Comparison of ENCODE assay signal across 12 mouse cellular contexts in the genomic region with DNA sequence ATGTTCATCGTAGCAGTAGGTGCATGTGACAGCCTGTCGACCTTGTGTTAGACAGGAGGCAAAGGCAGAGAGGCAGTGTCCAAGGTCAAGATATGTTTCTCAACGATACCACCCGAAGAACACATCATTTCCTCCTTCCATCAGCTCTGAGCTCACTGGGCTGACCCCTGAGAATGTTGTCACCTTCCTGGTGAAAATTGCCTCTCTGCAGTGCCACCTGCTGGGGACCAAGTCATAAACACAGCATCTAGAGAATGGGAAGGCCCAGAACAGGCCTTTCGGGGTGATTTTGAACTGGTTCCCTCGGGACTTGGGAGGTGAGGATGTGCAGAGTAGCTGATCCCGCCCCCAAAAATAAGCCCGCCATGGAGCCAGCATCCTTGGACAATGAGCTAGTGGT. TPM values are rescaled to one million over a fixed set of nuclear protein-coding genes. Genes with fewer than 3 reads are reported as not detected.
DNase-seq lines count a peak whose midpoint lies in the region; TF ChIP-seq lines count a peak whose summit lies in the region.
"Had no signal": no experiment of that assay in that cellular context is flagged by ENCODE, and none has a peak within 500 bp of the region (broad histone marks: within the 10 kb centered on the region; RNA-seq: fewer than 3 reads in every experiment).

No protein-coding gene starts in this region.

- H3K4me3 ChIP-seq in bone marrow macrophage, adult 2 months (ENCODE audit: insufficient read depth, low read length): no peak overlapping the region
- H3K4me3 ChIP-seq: embryonic facial prominence, embryonic 13.5 days had no signal

- no peak overlapping the region for H3K27ac ChIP-seq in bone marrow macrophage, adult 2 months (ENCODE audit: insufficient read depth, low read depth, low read length)
- H3K27ac ChIP-seq: embryonic facial prominence, embryonic 13.5 days had no signal

- TF ChIP-seq POLR2A in bone marrow macrophage, adult 2 months (IDR thresholded peaks at IDR 0.05; ENCODE audit: borderline replicate concordance, low read depth, low read length): no peak

- DNase-seq in cerebellum, postnatal 14 days: peak; percentile 39 to 48
- DNase-seq in cerebellum, adult 9-11 months: no peak
- DNase-seq in left cerebral cortex, postnatal 4 days: peak; percentile 18
- DNase-seq in left cerebral cortex, postnatal 36 days (ENCODE audit: low spot score in 2 of 2): no peak
- DNase-seq in 416B (ENCODE audit: low read depth): peak; percentile 78
- DNase-seq in spleen, postnatal 4 days (ENCODE audit: low spot score in 2 of 2): no peak
- DNase-seq in gastrocnemius, postnatal 10 days: no peak
- DNase-seq: adrenal gland, adult 8-10 months had no signal

- intact Hi-C loops in left cerebral cortex, postnatal 4 days (cut with DNase I): no loop called here
- intact Hi-C loops in left cerebral cortex, postnatal 36 days (cut with DNase I): loop anchor here (5.0 kb wide), 1 partner anchor 336 kb away; no protein-coding TSS in a partner anchor

- TF ChIP-seq CTCF in bone marrow macrophage, adult 2 months (IDR thresholded peaks at IDR 0.05; ENCODE audit: low read depth, low read length): 0 out of 2 replicates have a peak, but pooled peaks have one; percentile 25

- peaks cover 5% of the 10 kb centered on the region; the same call in 1 of the 2 replicates for H3K4me1 ChIP-seq in bone marrow macrophage, adult 2 months (ENCODE audit: control insufficient read depth, insufficient read depth, low read length)
- H3K4me1 ChIP-seq: embryonic facial prominence, embryonic 13.5 days had no signal

RNA-seq across cellular contexts. Expression of a gene that starts 48.4 kb away (rescaled TPM):
- total RNA-seq in left cerebral cortex, postnatal 4 days (2021): 10 to 100 TPM; 15.4 to 18.5 TPM
- 10 to 100 TPM; 22.8 to 25.0 TPM for total RNA-seq in left cerebral cortex, postnatal 36 days (2021)
- not detected in 2 replicates for polyA plus RNA-seq in bone marrow macrophage, adult 2 months (2012; ENCODE audit: insufficient read depth, insufficient read length, missing spikeins)
- under 1 TPM in 1 of 2 experiments, not detected in 1; 0.31 TPM for total RNA-seq in gastrocnemius, postnatal 10 days (2021)
- polyA plus RNA-seq: CD4-positive, CD25-positive, alpha-beta regulatory T cell, adult 4 months; heart, embryonic 16.5 days had no signal

RNA-seq across cellular contexts. Expression of a gene that starts 49.0 kb away (rescaled TPM):
- total RNA-seq in left cerebral cortex, postnatal 4 days (2021): 10 to 100 TPM; 22.9 to 25.3 TPM
- 10 to 100 TPM; 18.5 to 26.2 TPM for total RNA-seq in left cerebral cortex, postnatal 36 days (2021)
- polyA plus RNA-seq in bone marrow macrophage, adult 2 months (2012; ENCODE audit: insufficient read depth, insufficient read length, missing spikeins): 91.2 and 93.3 TPM in 2 replicates
- 10 to 100 TPM in 1 of 2 experiments, 1 to 10 TPM in 1; 7.1 to 12.2 TPM for total RNA-seq in gastrocnemius, postnatal 10 days (2021)

Comparison
In these comparisons a context has a peak if more than half of its experiments do, and no peak if none do; other contexts are left out.
1. DNase-seq: peak in cerebellum, postnatal 14 days (2 of 2), left cerebral cortex, postnatal 4 days (single experiment) and 416B (single experiment); none in cerebellum, adult 9-11 months (single experiment), left cerebral cortex, postnatal 36 days (0 of 2), spleen, postnatal 4 days (0 of 2) and gastrocnemius, postnatal 10 days (single experiment).
2. RNA of a gene that starts 48.4 kb away (total RNA-seq): 22.8 to 25.0 TPM in left cerebral cortex, postnatal 36 days and 15.4 to 18.5 TPM in left cerebral cortex, postnatal 4 days; 0.31 TPM in gastrocnemius, postnatal 10 days; every median in the first group is over 10 times any median in the second.